Mouse (Mus musculus): ENCODE data around the gene Zfp597. TPM values are rescaled to one million over a fixed set of nuclear protein-coding genes. Genes with fewer than 3 reads are reported as not detected.

The Zfp597 gene
- 26.3 TPM for polyA plus RNA-seq (2014; fragmentation: Illumina TruSeq; extraction: RNeasy Lipid Tissue Mini Kit (QIAGEN cat#74804))

DNA sequence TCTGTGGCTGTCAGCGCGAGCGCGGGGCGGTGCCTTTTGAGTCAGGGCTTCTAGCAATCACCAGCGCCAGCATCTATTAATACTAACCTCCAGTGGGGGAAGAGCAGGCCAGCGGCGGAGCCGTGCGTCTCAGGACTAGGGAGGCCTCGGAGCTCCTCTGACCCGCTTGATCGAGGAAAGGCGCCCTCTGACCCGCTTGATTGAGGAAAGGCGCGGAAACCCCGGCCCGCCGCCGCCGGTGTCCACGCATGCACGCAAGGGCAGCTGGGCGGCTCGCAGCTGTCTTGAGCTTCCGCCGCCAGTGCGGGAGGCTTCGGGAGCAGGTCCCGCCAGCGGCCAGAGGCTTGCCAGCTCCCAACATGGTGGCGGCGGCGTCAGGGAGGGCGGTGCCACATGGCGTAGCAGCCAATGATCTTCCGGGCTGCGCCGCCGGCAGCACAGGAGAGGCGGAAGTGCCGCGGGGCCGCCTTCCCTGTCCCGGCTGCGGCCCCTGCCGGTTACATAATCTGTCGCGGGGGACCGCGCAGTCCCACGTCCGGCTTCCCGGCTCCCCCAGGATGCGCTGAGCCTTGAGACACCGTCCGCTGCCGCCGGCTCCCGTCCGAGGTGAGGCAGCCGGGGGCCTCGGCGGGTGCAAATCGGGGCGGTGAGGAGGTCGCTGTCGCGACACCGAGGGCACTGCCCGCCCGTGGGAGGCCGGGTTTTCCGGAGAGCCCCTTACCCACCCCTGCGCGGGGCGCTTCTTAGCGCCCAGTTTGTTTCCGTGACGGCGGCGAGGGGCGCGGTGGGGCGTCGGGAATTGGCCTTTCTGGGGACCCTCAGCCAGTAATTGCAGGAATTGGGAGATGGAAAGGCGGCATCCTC is at the start of gene Zfp597, which contains the start of gene Gm20695:
Zfp597 (minus strand) TSS at position 361 of the 864 bp plus-strand sequence.
Gm20695 (plus strand) TSS at position 448 of the 864 bp plus-strand sequence.

DNA sequence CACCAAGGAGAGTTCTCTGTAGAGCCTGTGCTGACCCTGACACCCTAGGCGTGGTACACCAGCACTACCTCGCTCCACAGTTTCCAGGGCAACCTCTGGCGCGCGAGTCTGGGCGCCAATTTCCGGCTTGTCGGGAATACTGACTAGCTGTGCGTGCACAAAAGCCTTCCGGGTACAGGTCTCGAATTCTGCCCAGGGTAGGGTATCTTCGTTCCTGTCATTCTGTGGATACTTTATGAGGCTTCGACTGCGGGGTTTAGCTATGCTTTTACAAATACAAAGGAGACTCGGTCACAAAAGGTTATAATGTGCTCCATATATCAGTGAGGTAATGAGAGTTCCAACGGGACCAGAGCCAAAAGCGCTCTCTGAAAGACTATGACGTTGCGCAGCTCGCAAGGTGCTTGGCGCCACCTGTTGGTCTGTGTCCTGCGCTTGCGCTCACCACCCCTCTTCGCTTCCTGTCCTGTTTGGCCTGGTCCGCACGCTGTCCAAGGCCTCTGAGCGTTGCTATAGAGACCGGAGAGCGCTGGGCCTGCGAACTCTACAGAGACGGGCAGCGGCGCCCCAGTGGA is 24.3 kb upstream of the Zfp597 start, which contains the start of the genes 1700037C18Rik and Cluap1:
1700037C18Rik (minus strand) TSS at position 153 of the 575 bp plus-strand sequence.
Cluap1 (plus strand) TSS at position 265 of the 575 bp plus-strand sequence.

DNA sequence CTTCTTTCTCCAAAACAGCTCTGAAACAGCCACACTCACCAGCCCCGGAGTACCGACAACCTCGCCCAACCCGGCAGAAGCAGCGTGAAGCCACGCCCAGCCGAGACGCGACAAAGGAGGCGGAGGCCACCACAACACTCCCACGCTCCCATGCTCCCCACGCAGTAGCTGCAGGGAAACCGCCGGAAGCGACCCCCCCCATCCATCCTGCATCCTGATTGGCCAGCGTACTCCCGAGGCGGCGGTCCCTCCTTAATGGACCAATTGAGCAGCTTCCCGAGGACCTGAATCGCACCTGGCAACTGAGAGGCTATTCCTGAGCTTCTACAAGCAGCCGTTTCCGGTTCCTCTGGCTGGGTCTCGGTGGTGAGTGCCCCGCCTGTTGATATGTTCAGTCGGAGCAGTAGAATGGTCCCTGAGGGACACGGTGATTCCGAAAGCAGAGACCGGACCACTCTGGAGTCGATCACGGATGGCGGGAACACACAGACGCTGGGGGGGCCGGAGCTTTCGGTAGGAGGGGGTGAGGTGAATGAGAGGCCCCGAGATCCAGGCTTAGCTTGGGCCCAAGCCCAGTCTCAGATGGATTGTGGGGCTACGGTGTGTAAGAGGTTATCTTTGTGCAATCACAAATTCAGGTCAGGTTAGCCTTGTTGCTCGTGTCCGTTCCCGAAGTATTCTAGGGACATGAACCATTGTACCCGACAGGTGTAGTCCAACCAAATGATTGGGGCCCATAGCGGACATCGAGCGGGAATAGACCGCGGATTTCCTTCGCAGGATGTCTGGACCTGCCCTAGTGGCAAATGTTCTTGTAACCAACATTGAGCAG is 11.9 kb downstream of the Zfp597 start, which contains the start of gene Naa60:
Naa60 (plus strand) TSS at position 160 of the 832 bp plus-strand sequence.

DNA sequence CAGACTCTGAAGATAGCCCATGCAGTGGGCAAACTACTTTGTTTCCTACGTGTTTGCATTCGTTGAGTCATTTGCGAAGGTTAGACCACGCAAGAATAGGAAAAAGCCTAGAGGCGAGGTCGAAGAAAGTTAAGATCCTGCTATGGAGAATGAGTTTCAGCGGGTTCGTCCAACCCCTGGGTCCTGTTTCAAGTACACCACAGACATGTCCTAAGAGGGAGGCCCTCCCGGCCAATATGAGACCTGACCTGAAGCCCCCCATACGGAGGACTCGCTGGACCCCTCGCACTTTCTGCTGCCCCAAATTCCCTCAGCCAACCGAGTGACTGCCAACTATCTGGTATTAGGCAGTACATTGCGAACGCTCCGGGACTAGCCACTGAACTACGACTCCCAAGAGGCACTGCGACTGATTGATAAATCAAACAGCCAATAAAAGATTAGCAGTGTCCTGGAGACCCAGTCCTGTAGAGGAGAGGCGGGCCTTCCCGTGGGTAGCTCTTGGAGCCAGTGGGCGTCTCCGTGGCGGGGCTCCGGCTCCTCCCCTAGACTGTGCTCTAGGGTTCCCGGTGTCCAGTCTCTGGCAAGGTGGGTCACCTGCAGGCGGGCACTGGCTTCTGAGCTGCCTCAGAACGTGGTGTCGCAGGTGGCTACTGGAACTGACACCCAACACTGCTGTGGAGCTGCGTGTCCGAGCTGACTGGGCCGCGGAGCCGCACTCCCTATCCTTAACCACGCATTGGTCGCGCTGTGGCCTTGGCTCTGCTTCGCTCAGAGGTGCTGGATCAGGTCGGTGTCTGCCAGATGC is 37.4 kb downstream of the Zfp597 start, which contains the start of gene Zfp174:
Zfp174 (plus strand) TSS at position 558 of the 808 bp plus-strand sequence.

DNA sequence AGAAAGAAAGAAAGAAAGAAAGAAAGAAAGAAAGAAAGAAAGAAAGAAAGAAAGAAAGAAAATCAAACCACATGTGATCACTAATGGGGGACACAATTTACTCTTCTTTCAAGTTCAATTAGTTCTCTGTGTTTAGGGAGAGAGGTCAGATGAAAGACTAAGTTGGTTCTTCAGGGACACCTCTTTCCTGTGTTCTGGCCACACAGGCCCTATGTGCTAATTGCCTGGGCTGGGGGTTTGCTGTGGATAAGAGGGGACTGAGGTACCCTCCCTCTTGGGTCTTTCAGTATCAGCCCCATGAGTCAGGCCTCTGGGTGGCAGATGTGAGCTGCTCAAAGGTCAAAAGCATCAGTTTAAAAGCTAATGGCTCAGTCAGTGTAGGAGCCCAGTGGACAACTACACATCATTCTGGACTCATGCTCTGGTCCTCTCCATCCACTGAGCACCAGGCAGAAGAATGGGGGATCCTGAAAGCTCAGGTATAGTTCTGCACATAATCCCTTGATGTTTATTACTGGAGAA is 53.7 kb downstream of the Zfp597 start, which contains the start of gene Olfr15:
Olfr15 (plus strand) TSS at position 291 of the 522 bp plus-strand sequence.

Other genes with a start within 250 kb of the Zfp597 start
- 0.14 TPM for gene Mefv, start 166.5 kb downstream of the Zfp597 start, polyA plus RNA-seq (2014; fragmentation: Illumina TruSeq; extraction: RNeasy Lipid Tissue Mini Kit (QIAGEN cat#74804))
- gene Zfp263, start 140.5 kb downstream of the Zfp597 start, polyA plus RNA-seq (2014; fragmentation: Illumina TruSeq; extraction: RNeasy Lipid Tissue Mini Kit (QIAGEN cat#74804)) = 47.2 TPM
- not detected for gene Olfr15, start 53.7 kb downstream of the Zfp597 start, polyA plus RNA-seq (2014; fragmentation: Illumina TruSeq; extraction: RNeasy Lipid Tissue Mini Kit (QIAGEN cat#74804))
- 5.4 TPM for gene Zfp174, start 37.3 kb downstream of the Zfp597 start, polyA plus RNA-seq (2014; fragmentation: Illumina TruSeq; extraction: RNeasy Lipid Tissue Mini Kit (QIAGEN cat#74804))
- gene Naa60, start 12.2 kb downstream of the Zfp597 start, polyA plus RNA-seq (2014; fragmentation: Illumina TruSeq; extraction: RNeasy Lipid Tissue Mini Kit (QIAGEN cat#74804)) = 116 TPM
- 2.8 TPM for gene Gm20695, start 87 bp upstream of the Zfp597 start, polyA plus RNA-seq (2014; fragmentation: Illumina TruSeq; extraction: RNeasy Lipid Tissue Mini Kit (QIAGEN cat#74804))
- gene 1700037C18Rik, start 24.1 kb upstream of the Zfp597 start, polyA plus RNA-seq (2014; fragmentation: Illumina TruSeq; extraction: RNeasy Lipid Tissue Mini Kit (QIAGEN cat#74804)) = 1.3 TPM
- gene Cluap1, start 24.2 kb upstream of the Zfp597 start, polyA plus RNA-seq (2014; fragmentation: Illumina TruSeq; extraction: RNeasy Lipid Tissue Mini Kit (QIAGEN cat#74804)) = 27.3 TPM
- gene Nlrc3, start 92.1 kb upstream of the Zfp597 start, polyA plus RNA-seq (2014; fragmentation: Illumina TruSeq; extraction: RNeasy Lipid Tissue Mini Kit (QIAGEN cat#74804)) = 0.37 TPM
- gene Slx4, start 119.2 kb upstream of the Zfp597 start, polyA plus RNA-seq (2014; fragmentation: Illumina TruSeq; extraction: RNeasy Lipid Tissue Mini Kit (QIAGEN cat#74804)) = 13.3 TPM
- not detected for gene Dnase1, start 152.4 kb upstream of the Zfp597 start, polyA plus RNA-seq (2014; fragmentation: Illumina TruSeq; extraction: RNeasy Lipid Tissue Mini Kit (QIAGEN cat#74804))
- 39.5 TPM for gene Trap1, start 193.3 kb upstream of the Zfp597 start, polyA plus RNA-seq (2014; fragmentation: Illumina TruSeq; extraction: RNeasy Lipid Tissue Mini Kit (QIAGEN cat#74804))